Mouse (Mus musculus) ovary, postnatal 36 days (tissue): Measurements from ENCODE around the gene Erich6b.

Experiments used
- DNase-seq: peaks from one replicate; pipeline ENCODE4 v3.0.0; 2022; ENCODE audit warnings: low spot score, mixed read lengths

Gene Erich6b

DNA sequence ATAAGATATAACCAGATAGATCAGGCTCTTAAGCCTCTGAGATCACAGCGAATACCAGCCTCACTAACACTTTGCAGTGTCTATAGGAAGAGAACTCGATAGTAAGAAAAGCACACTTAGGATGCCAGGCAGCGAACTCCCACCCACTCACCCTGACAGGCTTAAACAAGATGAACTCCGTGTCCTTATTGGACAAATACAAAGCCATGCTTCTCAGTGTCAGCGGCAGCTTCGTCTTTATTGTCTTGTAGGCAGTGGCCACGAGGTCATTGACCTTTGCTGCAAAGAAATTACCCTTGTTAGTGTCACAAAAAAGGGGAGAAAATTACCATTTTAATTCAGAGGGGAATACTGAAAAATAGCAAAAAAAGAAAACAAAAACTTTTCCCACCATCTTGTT, 65.7 kb downstream of the Erich6b start:
- DNase-seq: no peak

DNA sequence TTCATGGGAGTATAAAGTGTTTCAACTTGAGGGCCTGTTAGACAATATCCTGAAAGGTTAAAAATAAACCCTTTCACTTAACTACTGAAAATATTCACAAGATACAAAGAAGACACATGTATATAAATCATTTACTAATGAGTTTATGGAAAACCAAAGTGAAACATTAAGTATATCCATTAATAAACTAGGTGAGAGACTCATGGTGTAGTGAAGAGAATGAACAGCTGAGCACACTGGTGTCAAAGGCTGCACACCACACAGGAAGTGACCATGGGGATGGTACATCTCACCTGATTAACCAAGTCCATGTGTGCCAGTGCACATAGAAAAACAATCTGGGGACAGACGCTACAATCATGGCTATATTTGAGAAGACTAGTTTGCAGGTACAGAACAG, 66.9 kb downstream of the Erich6b start:
- no peak for DNase-seq

DNA sequence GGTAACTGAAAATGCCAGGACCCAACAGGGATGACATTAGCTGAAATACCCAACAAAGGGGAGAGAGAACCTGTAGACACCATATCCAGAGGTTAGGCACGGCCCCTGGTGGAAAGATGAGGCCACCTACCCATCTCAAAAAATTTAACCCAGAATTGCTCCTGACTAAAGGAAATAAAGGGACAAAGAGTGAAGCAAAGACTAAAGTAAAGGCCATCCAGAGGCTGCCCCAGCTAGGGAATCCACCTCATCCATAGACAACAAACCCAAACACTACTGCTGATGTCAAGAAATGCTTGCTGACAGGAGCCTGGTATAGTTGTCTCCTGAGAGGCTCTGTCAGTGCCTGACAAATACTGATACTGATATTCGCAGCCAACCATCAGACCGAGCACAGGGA, 69.7 kb downstream of the Erich6b start:
- no peak for DNase-seq

GRCm38 (mm10) chr14:75712687-75713086, 70.6 kb downstream of the Erich6b start:
- DNase-seq: no peak

DNA sequence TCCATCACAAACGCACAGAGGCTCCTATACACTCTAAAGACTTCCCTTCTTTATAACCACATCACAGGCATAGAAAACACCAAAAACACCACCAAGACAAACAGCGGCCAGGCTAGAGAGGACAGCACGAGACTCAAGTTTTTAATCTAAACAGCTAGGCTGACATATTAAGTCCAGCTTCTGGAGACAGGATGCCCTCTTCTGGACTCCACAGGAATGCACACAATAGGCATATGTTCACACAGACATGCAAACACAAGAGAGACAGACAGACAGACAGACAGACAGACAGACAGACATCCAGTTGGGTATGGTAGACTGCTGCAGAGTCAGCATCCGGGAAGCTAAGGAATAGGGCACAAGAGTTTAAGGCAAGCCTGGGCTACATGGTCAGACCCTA, 71.6 kb downstream of the Erich6b start:
- DNase-seq: no peak

DNA sequence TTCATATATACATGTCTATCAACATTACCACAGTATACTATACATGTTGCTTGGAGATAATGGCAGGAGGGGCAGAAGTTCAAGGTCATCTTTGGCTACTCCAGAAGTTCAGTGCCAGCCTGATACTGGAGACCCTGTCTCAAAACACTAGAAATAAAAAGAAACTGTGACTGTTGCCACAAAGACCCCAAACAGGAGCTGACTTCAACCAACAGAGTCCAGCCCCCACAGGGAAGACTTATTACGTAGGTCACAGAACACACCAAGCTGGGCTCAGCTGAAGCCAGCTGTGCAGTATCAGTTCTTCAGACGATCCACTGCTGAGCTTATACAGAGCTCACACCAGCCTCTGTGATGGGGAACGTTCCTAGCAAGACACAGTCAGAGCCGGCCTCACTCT, 74.4 kb downstream of the Erich6b start:
- DNase-seq: no peak
